Mouse (Mus musculus) neural tube, embryonic 11.5 days (tissue): Measurements from ENCODE around the gene Mmp17. TPM values are rescaled to one million over a fixed set of nuclear protein-coding genes. Genes with fewer than 3 reads are reported as not detected.

Experiments
- ATAC-seq: fragments of 200-750 bp; cut with Nextera tagmentation; 2 replicates; pipeline ENCODE4 v1.8.0; 2017; ENCODE audit warnings: moderate number of reproducible peaks, mild to moderate bottlenecking, moderate TSS enrichment, moderate library complexity; ENCODE audit not compliant: insufficient read depth, low FRiP score, low TSS enrichment
- DNase-seq: peaks from one replicate; pipeline ENCODE4 v3.0.0-alpha.2; 2015; ENCODE audit warnings: low spot score
- H3K27ac ChIP-seq: fragments of 300-500 bp; sonication (generic); 2 replicates; pipeline ENCODE4 v1.5.1; 2014; ENCODE audit warnings: low read depth, mild to moderate bottlenecking, low read length
- H3K27me3 ChIP-seq: fragments of 300-500 bp; sonication (generic); 2 replicates; pipeline ENCODE4 v1.6.1; 2014; ENCODE audit warnings: mild to moderate bottlenecking, low read length, mixed read lengths; ENCODE audit not compliant: control insufficient read depth, insufficient read depth
- H3K36me3 ChIP-seq: fragments of 300-500 bp; sonication (generic); 2 replicates; pipeline ENCODE4 v1.6.1; 2014; ENCODE audit warnings: mild to moderate bottlenecking, low read length, moderate library complexity, mixed read lengths; ENCODE audit not compliant: control insufficient read depth, insufficient read depth
- H3K4me1 ChIP-seq: fragments of 300-500 bp; sonication (generic); 2 replicates; pipeline ENCODE4 v1.6.1; 2014; ENCODE audit warnings: low read length, mixed read lengths; ENCODE audit not compliant: control insufficient read depth, insufficient read depth
- H3K4me2 ChIP-seq: fragments of 300-500 bp; sonication (generic); 2 replicates; pipeline ENCODE4 v1.6.1; 2014; ENCODE audit warnings: low read depth, mild to moderate bottlenecking, moderate library complexity
- H3K4me3 ChIP-seq: fragments of 300-500 bp; sonication (generic); 2 replicates; pipeline ENCODE4 v1.5.1; 2014; ENCODE audit warnings: low read depth, low read length
- H3K9ac ChIP-seq: fragments of 300-500 bp; sonication (generic); 2 replicates; pipeline ENCODE4 v1.6.1; 2014; ENCODE audit warnings: mild to moderate bottlenecking, low read length
- H3K9me3 ChIP-seq: fragments of 300-500 bp; sonication (generic); 2 replicates; pipeline ENCODE4 v1.6.1; 2016; ENCODE audit warnings: low read length; ENCODE audit not compliant: control insufficient read depth
- WGBS: fragments of 180-500 bp; shearing (Covaris S2); extraction: QIAGEN DNeasy Blood & Tissue Kit; methylation state at CpG from one replicate; pipeline ENCODE4 v1.1.7; 2014; 5-methylcytosine and 5-hydroxymethylcytosine counted together
- polyA plus RNA-seq: library from polyadenylated mRNA; unstranded; fragments of >200 nt; fragmentation: Nextera tagmentation; extraction: Ambion mirVana; gene quantifications from 2 replicates; pipeline ENCODE4 v1.2.1, GENCODE M21; 2014

Mmp17 gene
- polyA plus RNA-seq, 1 experiment from 2014 or later, result 3.8 TPM

- no peaks in the 10 kb centered on the region for H3K4me1 ChIP-seq
- H3K27ac ChIP-seq, result no peak overlapping the region
- no peaks in the 10 kb centered on the region for H3K9me3 ChIP-seq
- DNase-seq, result no peak
- no peak overlapping the region for H3K4me2 ChIP-seq
- peaks cover 29% of the 10 kb centered on the region for H3K36me3 ChIP-seq
- 87% methylated on average over 2 of the region's 2 CpGs for WGBS
- H3K4me3 ChIP-seq, result no peak overlapping the region
- ATAC-seq, result no peak
- H3K9ac ChIP-seq, result no peak overlapping the region
- H3K27me3 ChIP-seq, result no peaks in the 10 kb centered on the region
Measured at GRCm38 (mm10) chr5:129551991-129552390, 32.0 kb upstream of the Mmp17 start.

DNA sequence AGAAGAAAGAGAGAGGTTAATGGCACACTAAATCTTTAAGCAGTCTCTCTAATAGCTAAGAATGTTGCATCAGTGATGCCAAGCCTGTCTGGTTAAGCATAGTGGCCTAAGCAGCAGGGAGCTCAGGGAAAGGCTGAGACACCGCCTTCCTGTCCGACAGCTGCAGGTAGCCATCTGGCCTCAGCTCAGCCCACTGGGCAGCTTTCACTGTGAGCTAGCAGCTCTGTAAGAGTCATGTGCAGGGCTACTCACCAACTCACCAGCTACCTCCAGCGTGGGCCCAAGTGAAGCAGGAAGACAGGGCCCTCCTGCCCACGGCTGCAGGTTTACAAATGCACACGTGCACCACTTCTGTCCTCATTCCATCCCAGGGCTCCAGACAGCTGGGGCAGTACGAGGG lies 30.3 kb upstream of the Mmp17 start:
- Histone ChIP-seq H3K36me3 (peaks cover 27% of the 10 kb centered on the region), H3K27ac (no peak overlapping the region), H3K4me1 (no peaks in the 10 kb centered on the region), H3K4me2 (no peak overlapping the region), H3K4me3 (no peak overlapping the region), H3K27me3 (no peaks in the 10 kb centered on the region), H3K9me3 (no peaks in the 10 kb centered on the region), H3K9ac (no peak overlapping the region)
- DNase-seq, result no peak
- WGBS, result 90% methylated on average over 6 of the region's 6 CpGs
- ATAC-seq, result no peak

- Histone ChIP-seq H3K9me3 (no peaks in the 10 kb centered on the region), H3K27me3 (no peaks in the 10 kb centered on the region), H3K4me3 (no peak overlapping the region), H3K4me1 (no peaks in the 10 kb centered on the region), H3K9ac (no peak overlapping the region), H3K27ac (no peak overlapping the region), H3K36me3 (peaks cover 26% of the 10 kb centered on the region), H3K4me2 (no peak overlapping the region)
- ATAC-seq, result no peak
- no peak for DNase-seq
- WGBS, result 91% methylated on average over 5 of the region's 5 CpGs
Measured at GRCm38 (mm10) chr5:129558591-129558990, 25.4 kb upstream of the Mmp17 start.

- no peak for ATAC-seq
- no peaks in the 10 kb centered on the region for H3K9me3 ChIP-seq
- DNase-seq, result no peak
- 72% methylated on average over 11 of the region's 11 CpGs for WGBS
- H3K27me3 ChIP-seq, result no peaks in the 10 kb centered on the region
- H3K4me1 ChIP-seq, result no peaks in the 10 kb centered on the region
- no peak overlapping the region for H3K27ac ChIP-seq
- H3K4me2 ChIP-seq, result no peak overlapping the region
- H3K36me3 ChIP-seq, result peaks cover 30% of the 10 kb centered on the region
- H3K9ac ChIP-seq, result no peak overlapping the region
- no peak overlapping the region for H3K4me3 ChIP-seq
Measured at GRCm38 (mm10) chr5:129559283-129559682, 24.7 kb upstream of the Mmp17 start.

DNA sequence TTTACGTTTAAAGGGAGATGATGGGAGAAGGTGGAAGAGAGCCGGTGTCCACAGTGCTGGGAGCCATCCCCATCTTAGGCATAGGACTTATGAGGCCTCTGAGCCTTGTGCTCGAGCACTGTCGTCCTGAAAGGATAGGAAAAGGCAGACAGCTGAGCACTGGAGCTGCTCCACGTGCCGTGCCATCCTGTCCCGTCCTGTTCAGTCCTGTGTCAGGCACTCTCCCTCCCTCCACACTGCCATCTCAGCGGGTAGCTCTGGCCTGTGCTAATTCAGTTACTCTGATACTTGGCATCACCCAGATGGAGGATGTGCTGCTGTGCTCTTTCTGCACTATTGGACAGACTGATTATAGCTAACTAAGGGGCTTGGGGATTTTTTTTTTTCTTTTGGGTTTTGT lies 21.6 kb upstream of the Mmp17 start:
- Histone ChIP-seq H3K27ac (no peak overlapping the region), H3K4me1 (no peaks in the 10 kb centered on the region), H3K36me3 (peaks cover 21% of the 10 kb centered on the region), H3K27me3 (no peaks in the 10 kb centered on the region), H3K4me2 (no peak overlapping the region), H3K4me3 (no peak overlapping the region), H3K9ac (no peak overlapping the region), H3K9me3 (no peaks in the 10 kb centered on the region)
- 94% methylated on average over 8 of the region's 8 CpGs for WGBS
- no peak for DNase-seq
- no peak for ATAC-seq

GRCm38 (mm10) chr5:129568596-129568995 lies 15.4 kb upstream of the Mmp17 start:
- no peaks in the 10 kb centered on the region for H3K9me3 ChIP-seq
- 91% methylated on average over 4 of the region's 4 CpGs for WGBS
- no peak for DNase-seq
- H3K27ac ChIP-seq, result no peak overlapping the region
- H3K9ac ChIP-seq, result no peak overlapping the region
- no peak overlapping the region for H3K4me2 ChIP-seq
- H3K4me1 ChIP-seq, result no peaks in the 10 kb centered on the region
- no peaks in the 10 kb centered on the region for H3K27me3 ChIP-seq
- peaks cover 20% of the 10 kb centered on the region for H3K36me3 ChIP-seq
- no peak overlapping the region for H3K4me3 ChIP-seq
- no peak for ATAC-seq

GRCm38 (mm10) chr5:129578201-129578600 lies 5.8 kb upstream of the Mmp17 start:
- Histone ChIP-seq H3K4me2 (no peak overlapping the region), H3K27me3 (peaks cover 9% of the 10 kb centered on the region; the same call in 1 of the 2 replicates), H3K36me3 (no peaks in the 10 kb centered on the region), H3K4me1 (no peaks in the 10 kb centered on the region), H3K4me3 (no peak overlapping the region), H3K9ac (no peak overlapping the region), H3K9me3 (no peaks in the 10 kb centered on the region), H3K27ac (no peak overlapping the region)
- WGBS, result 78% methylated on average over 12 of the region's 12 CpGs
- ATAC-seq (no peak), DNase-seq (no peak)

DNA sequence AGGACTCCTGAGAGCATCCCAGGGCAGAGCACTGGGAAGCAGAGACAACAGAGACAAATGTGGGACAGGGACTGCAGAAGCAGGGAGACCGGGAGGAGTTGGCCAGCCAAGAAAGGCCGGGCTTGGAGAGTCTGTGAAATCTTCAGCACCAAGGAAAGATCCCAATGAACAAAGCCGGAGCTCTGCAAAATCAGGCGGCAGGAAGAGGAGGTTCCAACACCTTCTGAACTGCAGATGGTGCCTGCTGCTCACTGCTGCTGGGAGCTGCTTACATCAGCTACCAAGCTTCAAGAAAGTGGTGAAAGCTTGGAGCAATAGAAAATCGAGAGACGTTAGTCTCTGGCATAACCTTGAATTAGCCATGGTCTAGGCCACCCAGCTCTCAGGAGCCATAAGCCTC lies 3.9 kb upstream of the Mmp17 start:
- DNase-seq, result no peak
- ATAC-seq, result no peak
- H3K9ac ChIP-seq, result no peak overlapping the region
- no peaks in the 10 kb centered on the region for H3K9me3 ChIP-seq
- H3K27ac ChIP-seq, result no peak overlapping the region
- no peak overlapping the region for H3K4me2 ChIP-seq
- H3K4me3 ChIP-seq, result no peak overlapping the region
- peaks cover 13% of the 10 kb centered on the region; the same call in 1 of the 2 replicates for H3K27me3 ChIP-seq
- H3K36me3 ChIP-seq, result no peaks in the 10 kb centered on the region
- H3K4me1 ChIP-seq, result 0 out of 2 replicates have a peak, but pooled peaks cover 3% of the 10 kb centered on the region
- 20% methylated on average over 6 of the region's 6 CpGs for WGBS

- Histone ChIP-seq H3K9me3 (no peaks in the 10 kb centered on the region), H3K27ac (no peak overlapping the region), H3K36me3 (no peaks in the 10 kb centered on the region), H3K9ac (no peak overlapping the region), H3K4me3 (no peak overlapping the region), H3K27me3 (peaks cover 17% of the 10 kb centered on the region), H3K4me1 (peaks cover 3% of the 10 kb centered on the region; the same call in 1 of the 2 replicates), H3K4me2 (no peak overlapping the region)
- DNase-seq, result no peak
- no peak for ATAC-seq
- WGBS, result 81% methylated on average over 9 of the region's 9 CpGs
Measured at GRCm38 (mm10) chr5:129580572-129580971, 3.4 kb upstream of the Mmp17 start.
